Mouse (Mus musculus) cerebellum, adult 18-20 months (tissue): ENCODE measurements at regions not wholly inside any gene's neighbourhood (a gene's known extent, or its start where the extent isn't known, plus 50 kb on each side); places are given as distances from the start of the nearest gene placed in this dataset.
A peak's percentile ranks its signal among the peaks of the same experiment; 100 is the strongest.
"Not testable (repeated sequence)": the region's sequence is repeated elsewhere in the genome, so short reads cannot be mapped to it uniquely, and the experiment has no call there.

ENCODE experiments used
- DNase-seq, 2 experiments: peaks; one replicate each; pipeline ENCODE4 v3.0.0; 2021

GRCm38 (mm10) chr13:104549016-104549415 lies 243.3 kb upstream of the Srek1ip1 start:
- DNase-seq = no peak

- DNase-seq = no peak
These were observed 239.0 kb upstream of the Srek1ip1 start for GRCm38 (mm10) chr13:104553329-104553728.

- DNase-seq = not testable (repeated sequence)
These were observed 235.7 kb upstream of the Srek1ip1 start for GRCm38 (mm10) chr13:104556609-104557008.

- peak; percentile 14 to 37 for DNase-seq
These were observed 232.4 kb upstream of the Srek1ip1 start for GRCm38 (mm10) chr13:104559876-104560275.

- peak; percentile 4 to 8 for DNase-seq
These were observed 231.7 kb upstream of the Srek1ip1 start for GRCm38 (mm10) chr13:104560500-104561114.

GRCm38 (mm10) chr13:104562536-104562935 lies 229.7 kb upstream of the Srek1ip1 start:
- DNase-seq = no peak

- DNase-seq = no peak
These were observed 229.3 kb upstream of the Srek1ip1 start for GRCm38 (mm10) chr13:104563019-104563418.

GRCm38 (mm10) chr13:104563889-104564288 lies 228.4 kb upstream of the Srek1ip1 start:
- no peak for DNase-seq

- no peak for DNase-seq
These were observed 222.5 kb upstream of the Srek1ip1 start for GRCm38 (mm10) chr13:104569765-104570164.

- no peak for DNase-seq
These were observed 220.0 kb upstream of the Srek1ip1 start for GRCm38 (mm10) chr13:104572236-104572635.

GRCm38 (mm10) chr13:104574396-104574795 lies 217.9 kb upstream of the Srek1ip1 start:
- DNase-seq = no peak

- DNase-seq = no peak
These were observed 216.0 kb upstream of the Srek1ip1 start for GRCm38 (mm10) chr13:104576188-104576789.

GRCm38 (mm10) chr13:104577856-104578255 lies 214.4 kb upstream of the Srek1ip1 start:
- DNase-seq = no peak

GRCm38 (mm10) chr13:104580686-104581350 lies 211.5 kb upstream of the Srek1ip1 start:
- DNase-seq = no peak
